Mouse (Mus musculus): ENCODE measurements around the gene Zcchc8.
"Not testable (repeated sequence)": the region's sequence is repeated elsewhere in the genome, so short reads cannot be mapped to it uniquely, and the experiment has no call there.

DNA sequence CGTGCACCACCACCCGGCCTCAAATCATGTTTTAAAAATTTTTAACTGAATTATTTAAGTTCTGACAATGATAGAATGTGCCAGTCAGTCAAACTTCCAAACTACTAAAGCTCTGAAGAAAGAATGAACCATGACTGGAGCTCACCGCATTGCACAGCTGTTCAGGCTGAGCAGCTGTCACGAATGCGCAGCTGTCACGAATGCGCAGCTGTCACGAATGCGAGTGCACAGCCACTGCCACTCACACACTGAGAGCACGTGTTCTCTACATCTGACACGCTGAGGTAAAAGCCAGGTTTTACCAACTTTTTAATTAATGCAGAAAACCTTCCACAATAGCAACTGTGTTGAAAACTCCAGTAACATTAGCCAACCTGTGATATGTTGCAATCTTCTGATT lies 45.6 kb upstream of the Zcchc8 start:
- TF ChIP-seq CTCF (IDR thresholded peaks at IDR 0.05; ENCODE audit: insufficient read depth, low read length); POLR2A (IDR thresholded peaks at IDR 0.05; ENCODE audit: borderline replicate concordance, extremely low read depth, low read depth, low read length): not testable (repeated sequence)

Data from lung, adult 2 months (tissue).